Mouse (Mus musculus) liver, embryonic 14.5 days (tissue): ENCODE data around the gene Hcn3. TPM values are rescaled to one million over a fixed set of nuclear protein-coding genes. Genes with fewer than 3 reads are reported as not detected.

ENCODE experiments used
- ATAC-seq: fragments of 200-750 bp; cut with Nextera tagmentation; 2 replicates; pipeline ENCODE4 v1.8.0; 2017; ENCODE audit warnings: moderate number of reproducible peaks, mild to moderate bottlenecking, moderate library complexity; ENCODE audit not compliant: insufficient read depth
- DNase-seq, 3 experiments: peaks; one replicate each; pipeline ENCODE4 v3.0.0-alpha.2; 2012 to 2013; ENCODE audit warnings: low read depth in 3 of 3, low spot score in 3 of 3
- H3K27ac ChIP-seq: fragments of 300-500 bp; sonication (generic); 2 replicates; pipeline ENCODE4 v1.5.1; 2014; ENCODE audit warnings: moderate library complexity, mild to moderate bottlenecking, control low read depth, inconsistent platforms
- H3K27me3 ChIP-seq: fragments of 300-500 bp; sonication (generic); 2 replicates; pipeline ENCODE4 v1.6.1; 2014; ENCODE audit warnings: mild to moderate bottlenecking, low read length, moderate library complexity; ENCODE audit not compliant: control insufficient read depth, insufficient read depth
- H3K36me3 ChIP-seq: fragments of 300-500 bp; sonication (generic); replicated peaks from 2 replicates; pipeline ENCODE4 v1.6.1; 2014; ENCODE audit warnings: low read depth; ENCODE audit not compliant: control insufficient read depth, insufficient read depth
- H3K4me1 ChIP-seq, 2 experiments: fragments of 200-500 bp in 1 of 2; fragments of 300-500 bp in 1 of 2; sonication (generic) in 1 of 2; replicated peaks; 2 replicates each; pipeline ENCODE4 v1.6.1; 2012 to 2014; ENCODE audit warnings: antibody characterized with exemption in 1 of 2, inconsistent platforms in 1 of 2, low read length in 1 of 2; ENCODE audit not compliant: control insufficient read depth in 2 of 2, insufficient read depth in 2 of 2
- H3K4me2 ChIP-seq: fragments of 300-500 bp; sonication (generic); 2 replicates; pipeline ENCODE4 v1.6.1; 2014; ENCODE audit warnings: low read depth, mild to moderate bottlenecking, control low read depth, moderate library complexity
- H3K4me3 ChIP-seq, 2 experiments: fragments of 200-500 bp in 1 of 2; fragments of 300-500 bp in 1 of 2; sonication (generic) in 1 of 2; 2 replicates each; pipeline ENCODE4 v1.5.1; 2012 to 2014; ENCODE audit warnings: low read depth in 2 of 2, low read length in 2 of 2, mild to moderate bottlenecking in 2 of 2, control low read depth in 1 of 2, inconsistent platforms in 1 of 2, moderate library complexity in 1 of 2; ENCODE audit not compliant: insufficient read depth in 1 of 2
- H3K9ac ChIP-seq: fragments of 300-500 bp; sonication (generic); replicated peaks from 2 replicates; pipeline ENCODE4 v1.6.1; 2014; ENCODE audit warnings: mild to moderate bottlenecking, control low read depth, moderate library complexity
- H3K9me3 ChIP-seq: fragments of 300-500 bp; sonication (generic); 2 replicates; pipeline ENCODE4 v1.6.1; 2016; ENCODE audit warnings: low read length, mixed read lengths; ENCODE audit not compliant: control insufficient read depth
- CTCF ChIP-seq: IDR thresholded peaks from 2 replicates; pipeline ENCODE4 v1.5.1; 2016; ENCODE audit warnings: antibody characterized with exemption, low read depth, control low read depth
- EP300 ChIP-seq: IDR thresholded peaks from 2 replicates; pipeline ENCODE4 v1.6.1; 2016; ENCODE audit warnings: antibody characterized with exemption, low read depth
- WGBS: fragments of 180-500 bp; shearing (Covaris S2); extraction: QIAGEN DNeasy Blood & Tissue Kit; methylation state at CpG from one replicate; pipeline ENCODE4 v1.1.7; 2014; ENCODE audit not compliant: insufficient replicate concordance; 5-methylcytosine and 5-hydroxymethylcytosine counted together
- polyA plus RNA-seq, 2 experiments: library from polyadenylated mRNA; depleted of rRNA in 1 of 2; stranded (reverse) in 1 of 2; unstranded in 1 of 2; fragments of >200 nt; fragmentation: Nextera tagmentation in 1 of 2; extraction: Ambion mirVana in 1 of 2; gene quantifications; 2 replicates each; pipeline versions ENCODE4 v1.2.1 to v1.2.3; 2012 to 2014

Gene Hcn3
- polyA plus RNA-seq (2012; rRNA removed), result 0.23 and 0.31 TPM in 2 replicates
- 0.55 and 0.56 TPM in 2 replicates for polyA plus RNA-seq (2014; fragmentation: Nextera tagmentation; extraction: Ambion mirVana)

DNA sequence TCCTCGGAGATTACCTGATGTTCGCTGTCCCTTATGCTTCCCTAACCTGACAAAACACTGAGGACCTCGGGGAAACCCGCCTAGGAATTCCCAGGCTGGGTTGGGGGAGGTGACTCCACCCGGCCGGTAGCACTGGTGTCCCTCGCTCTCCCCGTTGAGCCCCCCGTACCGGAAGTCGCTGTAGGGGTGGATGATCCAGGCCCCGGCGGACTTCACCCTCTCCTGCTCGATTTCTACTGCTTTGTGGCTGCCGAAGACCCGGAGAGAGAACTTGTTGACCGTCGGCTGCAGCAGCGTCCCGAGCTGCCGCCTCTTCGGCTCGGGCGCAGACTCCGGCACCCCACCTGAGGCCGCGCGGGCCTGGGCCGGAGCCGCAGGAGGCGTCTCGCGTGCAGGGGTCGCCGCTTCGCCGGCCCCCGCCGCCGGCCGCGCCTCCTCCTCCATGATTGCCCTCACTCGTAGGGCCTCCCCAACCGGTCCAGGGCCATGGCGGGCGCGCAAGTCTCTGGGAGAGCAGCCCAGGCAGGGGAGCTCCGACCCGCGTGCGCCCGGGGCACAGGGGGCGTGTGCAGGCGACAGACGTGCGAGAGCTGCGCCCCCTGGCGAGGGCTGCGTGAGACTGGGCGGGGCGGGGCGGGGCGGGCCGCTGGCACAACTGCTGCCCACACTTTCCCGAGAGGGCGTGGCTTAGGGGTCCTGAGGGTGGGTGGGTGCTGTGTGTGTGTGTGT lies at the start of gene Hcn3:
Hcn3 (minus strand) TSS at position 581 of the 729 bp plus-strand sequence.
- TF ChIP-seq CTCF (peak; percentile 68), EP300 (no peak)
- Histone ChIP-seq H3K4me2 (peak within 1 kb of the TSS; percentile 88), H3K27ac (no peak within 1 kb of the TSS), H3K9me3 (no peaks in the 10 kb centered on the region), H3K4me3 (peak within 1 kb of the TSS; percentile 51 to 60), H3K4me1 (peaks cover 10 to 16% of the 10 kb centered on the region in 2 experiments; a peak in 3 of 4 replicates), H3K27me3 (peaks cover 9% of the 10 kb centered on the region), H3K9ac (peak within 1 kb of the TSS; percentile 4; the same call in 1 of the 2 replicates), H3K36me3 (no peaks in the 10 kb centered on the region)
- peak; percentile 21; the same call in 1 of the 2 replicates for ATAC-seq
- DNase-seq, result peak; percentile 59 to 61 (median 60)
- WGBS, result under 1% methylated on average over 62 of the region's 66 CpGs

- peaks cover 9 to 12% of the 10 kb centered on the region in 2 experiments for H3K4me1 ChIP-seq
- H3K9me3 ChIP-seq, result no peaks in the 10 kb centered on the region
- H3K36me3 ChIP-seq, result peaks cover 18% of the 10 kb centered on the region
- H3K4me3 ChIP-seq, result no peak overlapping the region
- WGBS, result 72% methylated on average over 7 of the region's 7 CpGs
- no peak overlapping the region for H3K9ac ChIP-seq
- H3K27ac ChIP-seq, result no peak overlapping the region
- H3K4me2 ChIP-seq, result no peak overlapping the region
- DNase-seq (no peak), ATAC-seq (no peak)
- TF ChIP-seq EP300 (no peak), CTCF (no peak)
- H3K27me3 ChIP-seq, result no peaks in the 10 kb centered on the region
Observed at GRCm38 (mm10) chr3:89209731-89210130, 49.7 kb upstream of the Hcn3 start.

- no peak overlapping the region for H3K27ac ChIP-seq
- no peak overlapping the region for H3K4me3 ChIP-seq
- ATAC-seq, result no peak
- no peak overlapping the region for H3K4me2 ChIP-seq
- no peaks in the 10 kb centered on the region for H3K9me3 ChIP-seq
- H3K36me3 ChIP-seq, result peaks cover 18% of the 10 kb centered on the region
- no peak for TF ChIP-seq EP300
- TF ChIP-seq CTCF, result no peak
- peaks cover 5 to 9% of the 10 kb centered on the region in 2 experiments for H3K4me1 ChIP-seq
- DNase-seq, result no peak
- no peak overlapping the region for H3K9ac ChIP-seq
- H3K27me3 ChIP-seq, result no peaks in the 10 kb centered on the region
- WGBS, result 76% methylated on average over 6 of the region's 6 CpGs
Observed at GRCm38 (mm10) chr3:89208736-89209135, 48.7 kb upstream of the Hcn3 start.

GRCm38 (mm10) chr3:89208075-89208657 lies 48.2 kb upstream of the Hcn3 start:
- H3K4me1 ChIP-seq, result peaks cover 8% of the 10 kb centered on the region in 2 experiments
- H3K4me3 ChIP-seq, result no peak overlapping the region
- no peak for ATAC-seq
- WGBS, result 82% methylated on average over 13 of the region's 13 CpGs
- H3K9me3 ChIP-seq, result no peaks in the 10 kb centered on the region
- no peak for DNase-seq
- TF ChIP-seq EP300 (no peak), CTCF (no peak)
- no peak overlapping the region for H3K27ac ChIP-seq
- H3K27me3 ChIP-seq, result no peaks in the 10 kb centered on the region
- no peak overlapping the region for H3K9ac ChIP-seq
- peaks cover 18% of the 10 kb centered on the region for H3K36me3 ChIP-seq
- H3K4me2 ChIP-seq, result no peak overlapping the region

- H3K9me3 ChIP-seq, result no peaks in the 10 kb centered on the region
- no peak overlapping the region for H3K27ac ChIP-seq
- DNase-seq (no peak), ATAC-seq (no peak)
- no peaks in the 10 kb centered on the region for H3K27me3 ChIP-seq
- H3K4me1 ChIP-seq, result peaks cover 0 to 5% of the 10 kb centered on the region in 2 experiments; a peak in 3 of 4 replicates
- H3K9ac ChIP-seq, result no peak overlapping the region
- TF ChIP-seq CTCF (no peak), EP300 (no peak)
- H3K4me3 ChIP-seq, result no peak overlapping the region
- 76% methylated on average over 2 of the region's 2 CpGs for WGBS
- no peak overlapping the region for H3K4me2 ChIP-seq
- H3K36me3 ChIP-seq, result peaks cover 18% of the 10 kb centered on the region
Observed at GRCm38 (mm10) chr3:89206695-89207094, 46.7 kb upstream of the Hcn3 start.
